Mouse (Mus musculus): ENCODE measurements around the gene Ephb2. TPM values are rescaled to one million over a fixed set of nuclear protein-coding genes. Genes with fewer than 3 reads are reported as not detected.

Gene Ephb2
- total and polyA plus RNA-seq, 2 experiments from 2014 or later = 15.6 to 202 TPM

- no peak overlapping the region for H3K4me2 ChIP-seq (ENCODE audit: low read depth, low read length, poor library complexity, severe bottlenecking)
These were observed 84.3 kb downstream of the Ephb2 start for GRCm38 (mm10) chr4:136751355-136752020.

DNA sequence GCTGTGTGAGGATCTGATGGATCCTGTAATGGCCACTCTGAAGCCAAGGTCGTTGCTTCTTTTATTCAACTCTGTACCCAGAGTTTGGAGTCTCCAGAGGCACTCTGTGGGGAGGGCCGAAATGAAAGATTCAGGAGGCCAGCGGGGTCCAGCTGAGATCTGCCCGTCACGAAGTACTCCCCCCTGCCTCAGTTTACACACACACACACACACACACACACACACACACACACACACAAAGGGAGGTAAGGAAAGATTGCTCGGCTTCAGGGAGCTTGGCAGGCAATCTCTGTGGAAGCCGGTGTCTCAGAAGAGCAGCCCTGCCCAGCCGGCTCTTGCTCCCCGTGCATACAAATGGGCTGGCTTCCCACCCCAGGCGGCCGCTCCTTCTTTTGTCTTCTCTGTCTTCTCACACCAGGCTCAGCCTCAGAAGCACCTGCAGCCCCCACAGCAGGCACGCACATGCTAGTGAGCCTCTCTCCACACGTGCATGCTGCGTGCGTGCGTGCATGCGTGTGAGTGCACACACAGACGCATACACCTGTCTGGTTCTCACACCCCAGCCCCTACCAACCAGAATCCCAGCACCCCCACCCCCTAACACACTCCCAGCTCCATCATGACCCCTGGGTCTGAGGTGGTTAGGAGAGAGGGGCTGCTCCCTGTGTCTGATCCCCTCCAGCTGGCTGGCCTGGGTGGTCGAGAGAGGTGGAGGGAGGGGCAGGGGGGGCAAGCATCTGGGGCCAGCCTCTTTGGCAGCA is 85.0 kb downstream of the Ephb2 start:
- TF ChIP-seq CTCF (IDR thresholded peaks at IDR 0.05) = no peak
- ATAC-seq (ENCODE audit: low FRiP score) (peak; percentile 18), DNase-seq (ENCODE audit: low spot score) (peak; percentile 66)
- H3K4me3 ChIP-seq (ENCODE audit: low read depth, low read length) = no peak overlapping the region
- H3K27me3 ChIP-seq (ENCODE audit: insufficient read depth, low read length) = no peaks in the 10 kb centered on the region
- peak overlapping the region; percentile 70 for H3K27ac ChIP-seq (ENCODE audit: low read depth, low read length)
- peaks cover 37% of the 10 kb centered on the region for H3K4me1 ChIP-seq (ENCODE audit: insufficient read depth, low read length)
- no peak overlapping the region for H3K4me2 ChIP-seq (ENCODE audit: low read depth, low read length, poor library complexity, severe bottlenecking)
- H3K36me3 ChIP-seq (ENCODE audit: insufficient read depth, low read length) = no peaks in the 10 kb centered on the region
- H3K9ac ChIP-seq (replicated peaks; ENCODE audit: low read length, poor library complexity, severe bottlenecking) = peak overlapping the region; percentile 6
- no peaks in the 10 kb centered on the region for H3K9me3 ChIP-seq (ENCODE audit: low read length)
- WGBS = 9% methylated on average over 19 of the region's 19 CpGs

More at GRCm38 (mm10) chr4:136751355-136752020, 84.3 kb downstream of the Ephb2 start:
- ATAC-seq (ENCODE audit: low FRiP score) (peak; percentile 8; the same call in 1 of the 2 replicates), DNase-seq (ENCODE audit: low spot score) (no peak)
- TF ChIP-seq CTCF (IDR thresholded peaks at IDR 0.05) = no peak
- no peaks in the 10 kb centered on the region for H3K36me3 ChIP-seq (ENCODE audit: insufficient read depth, low read length)
- H3K9ac ChIP-seq (replicated peaks; ENCODE audit: low read length, poor library complexity, severe bottlenecking) = peak overlapping the region; percentile 6; the same call in 1 of the 2 replicates
- H3K27me3 ChIP-seq (ENCODE audit: insufficient read depth, low read length) = no peaks in the 10 kb centered on the region
- no peaks in the 10 kb centered on the region for H3K9me3 ChIP-seq (ENCODE audit: low read length)
- 30% methylated on average over 4 of the region's 4 CpGs for WGBS
- H3K4me3 ChIP-seq (ENCODE audit: low read depth, low read length) = no peak overlapping the region
- peak overlapping the region; percentile 70 for H3K27ac ChIP-seq (ENCODE audit: low read depth, low read length)
- peaks cover 43% of the 10 kb centered on the region for H3K4me1 ChIP-seq (ENCODE audit: insufficient read depth, low read length)

DNA sequence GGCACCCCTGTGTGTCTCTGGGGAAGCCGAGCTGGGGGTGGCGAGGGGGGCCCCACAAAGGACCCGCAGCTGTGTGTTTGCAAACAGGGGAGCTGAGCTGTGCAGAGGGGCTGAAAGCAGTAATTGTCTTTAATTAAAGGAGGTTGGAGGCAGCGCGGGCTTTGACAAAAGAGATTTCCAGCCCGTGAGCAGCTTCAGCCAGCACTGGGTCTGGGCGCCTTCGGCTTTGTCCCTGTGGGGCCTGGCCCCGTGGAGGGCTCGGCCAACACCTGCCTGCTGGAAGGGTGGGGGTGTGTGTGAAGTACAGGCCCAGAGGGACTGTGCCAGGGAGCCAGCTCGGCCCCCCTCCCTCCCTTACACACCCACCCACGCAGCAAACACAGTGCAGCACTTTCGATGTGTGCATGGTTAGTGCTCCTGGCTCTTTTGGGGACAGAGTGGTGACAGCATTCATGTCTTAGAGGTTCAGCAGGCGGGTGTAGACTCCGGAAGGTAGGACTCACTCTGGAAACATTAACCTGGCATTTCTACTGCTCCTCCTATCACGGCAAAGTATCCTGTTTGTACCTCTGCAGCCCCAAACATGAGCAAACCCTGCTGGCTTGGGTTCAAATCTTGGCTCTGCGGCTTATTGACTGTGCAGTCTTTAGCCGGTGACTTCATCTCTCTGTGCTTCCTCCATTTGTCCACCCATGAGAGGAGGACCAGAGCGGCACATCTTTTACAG is 85.8 kb downstream of the Ephb2 start:
- peak; percentile 41; the same call in 1 of the 2 replicates for ATAC-seq (ENCODE audit: low FRiP score)
- Histone ChIP-seq H3K4me2 (ENCODE audit: low read depth, low read length, poor library complexity, severe bottlenecking) (no peak overlapping the region), H3K4me3 (ENCODE audit: low read depth, low read length) (no peak overlapping the region), H3K27ac (ENCODE audit: low read depth, low read length) (peak overlapping the region; percentile 70), H3K27me3 (ENCODE audit: insufficient read depth, low read length) (no peaks in the 10 kb centered on the region), H3K36me3 (ENCODE audit: insufficient read depth, low read length) (no peaks in the 10 kb centered on the region), H3K4me1 (ENCODE audit: insufficient read depth, low read length) (peaks cover 29% of the 10 kb centered on the region), H3K9me3 (ENCODE audit: low read length) (no peaks in the 10 kb centered on the region), H3K9ac (replicated peaks; ENCODE audit: low read length, poor library complexity, severe bottlenecking) (peak overlapping the region; percentile 44; the same call in 1 of the 2 replicates)
- no peak for TF ChIP-seq CTCF (IDR thresholded peaks at IDR 0.05)
- peak; percentile 63 for DNase-seq (ENCODE audit: low spot score)
- WGBS = 11% methylated on average over 19 of the region's 19 CpGs

GRCm38 (mm10) chr4:136749431-136749830 is 86.4 kb downstream of the Ephb2 start:
- H3K36me3 ChIP-seq (ENCODE audit: insufficient read depth, low read length) = no peaks in the 10 kb centered on the region
- no peaks in the 10 kb centered on the region for H3K9me3 ChIP-seq (ENCODE audit: low read length)
- no peaks in the 10 kb centered on the region for H3K27me3 ChIP-seq (ENCODE audit: insufficient read depth, low read length)
- peak overlapping the region; percentile 70 for H3K27ac ChIP-seq (ENCODE audit: low read depth, low read length)
- H3K4me1 ChIP-seq (ENCODE audit: insufficient read depth, low read length) = peaks cover 24% of the 10 kb centered on the region
- WGBS = 15% methylated on average over 4 of the region's 4 CpGs
- no peak overlapping the region for H3K4me3 ChIP-seq (ENCODE audit: low read depth, low read length)
- ATAC-seq (ENCODE audit: low FRiP score) (no peak), DNase-seq (ENCODE audit: low spot score) (no peak)
- no peak overlapping the region for H3K4me2 ChIP-seq (ENCODE audit: low read depth, low read length, poor library complexity, severe bottlenecking)
- no peak for TF ChIP-seq CTCF (IDR thresholded peaks at IDR 0.05)
- 0 out of 2 replicates have a peak overlapping the region, but pooled peaks have one; percentile 44 for H3K9ac ChIP-seq (replicated peaks; ENCODE audit: low read length, poor library complexity, severe bottlenecking)

DNA sequence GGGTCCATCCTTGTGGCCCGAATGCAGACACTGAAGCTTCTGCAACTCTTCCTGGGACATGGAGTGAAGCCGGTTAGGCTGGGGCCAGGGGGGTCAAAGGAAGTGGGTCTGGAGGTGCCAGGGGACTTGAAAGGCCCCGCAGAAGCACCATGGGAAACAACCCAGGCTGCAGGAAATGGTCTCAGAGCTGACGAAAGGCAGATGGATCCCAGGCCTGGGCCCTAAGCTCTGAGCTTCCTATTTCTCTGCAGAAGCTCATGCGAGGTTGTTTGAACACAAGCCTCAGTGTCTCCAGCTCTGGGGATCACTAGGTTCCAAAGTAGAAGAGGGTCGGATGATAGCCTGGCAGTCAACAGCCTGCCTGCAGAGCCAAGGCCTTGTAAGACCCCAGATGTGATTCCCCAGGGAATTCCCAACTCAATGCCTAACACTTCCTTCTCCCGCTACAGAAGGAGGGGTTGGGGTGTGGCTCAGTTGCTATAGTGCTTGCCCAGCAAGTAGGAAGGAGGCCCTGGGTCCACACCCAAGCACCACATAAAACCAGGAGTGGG is 86.9 kb downstream of the Ephb2 start:
- ATAC-seq (ENCODE audit: low FRiP score) = no peak
- no peak for DNase-seq (ENCODE audit: low spot score)
- H3K9ac ChIP-seq (replicated peaks; ENCODE audit: low read length, poor library complexity, severe bottlenecking) = no peak overlapping the region
- H3K27ac ChIP-seq (ENCODE audit: low read depth, low read length) = no peak overlapping the region; the same call in 1 of the 2 replicates
- TF ChIP-seq CTCF (IDR thresholded peaks at IDR 0.05) = no peak
- H3K36me3 ChIP-seq (ENCODE audit: insufficient read depth, low read length) = no peaks in the 10 kb centered on the region
- H3K4me3 ChIP-seq (ENCODE audit: low read depth, low read length) = no peak overlapping the region
- H3K4me2 ChIP-seq (ENCODE audit: low read depth, low read length, poor library complexity, severe bottlenecking) = no peak overlapping the region
- no peaks in the 10 kb centered on the region for H3K27me3 ChIP-seq (ENCODE audit: insufficient read depth, low read length)
- no peaks in the 10 kb centered on the region for H3K9me3 ChIP-seq (ENCODE audit: low read length)
- WGBS = 41% methylated on average over 7 of the region's 7 CpGs
- H3K4me1 ChIP-seq (ENCODE audit: insufficient read depth, low read length) = peaks cover 25% of the 10 kb centered on the region

All from midbrain, postnatal 0 days (tissue).